Mouse (Mus musculus): ENCODE results near the gene Cdipt.

Cdipt gene

DNA sequence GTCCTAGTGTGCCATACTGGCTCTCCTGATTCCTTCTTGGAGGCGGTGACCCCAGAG lies at the start of gene Cdipt:
Gene Cdipt, plus strand, starts transcription at position 22 of the 57 bp plus-strand sequence.
- DNase-seq: no peak

DNA sequence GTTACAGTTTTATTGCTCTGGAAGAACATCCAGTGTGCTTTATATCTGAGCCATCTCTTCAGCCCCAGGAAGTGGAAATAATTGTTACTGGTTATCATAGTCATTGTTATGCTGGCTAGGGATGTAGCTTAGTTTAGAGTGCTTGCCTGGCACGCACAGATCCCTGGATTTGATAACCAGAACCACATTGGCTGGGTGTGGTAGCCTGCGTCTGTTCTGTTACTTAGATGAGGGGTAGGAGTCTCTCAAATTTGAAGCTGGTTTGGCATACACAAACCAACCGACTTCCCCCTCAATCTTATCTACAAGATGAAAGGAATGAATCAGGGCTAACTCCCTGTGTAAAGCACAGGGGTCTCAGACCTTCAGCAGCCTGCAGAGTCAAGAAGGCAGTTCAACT lies 49.4 kb upstream of the Cdipt start:
- peak; percentile 19 for DNase-seq

DNA sequence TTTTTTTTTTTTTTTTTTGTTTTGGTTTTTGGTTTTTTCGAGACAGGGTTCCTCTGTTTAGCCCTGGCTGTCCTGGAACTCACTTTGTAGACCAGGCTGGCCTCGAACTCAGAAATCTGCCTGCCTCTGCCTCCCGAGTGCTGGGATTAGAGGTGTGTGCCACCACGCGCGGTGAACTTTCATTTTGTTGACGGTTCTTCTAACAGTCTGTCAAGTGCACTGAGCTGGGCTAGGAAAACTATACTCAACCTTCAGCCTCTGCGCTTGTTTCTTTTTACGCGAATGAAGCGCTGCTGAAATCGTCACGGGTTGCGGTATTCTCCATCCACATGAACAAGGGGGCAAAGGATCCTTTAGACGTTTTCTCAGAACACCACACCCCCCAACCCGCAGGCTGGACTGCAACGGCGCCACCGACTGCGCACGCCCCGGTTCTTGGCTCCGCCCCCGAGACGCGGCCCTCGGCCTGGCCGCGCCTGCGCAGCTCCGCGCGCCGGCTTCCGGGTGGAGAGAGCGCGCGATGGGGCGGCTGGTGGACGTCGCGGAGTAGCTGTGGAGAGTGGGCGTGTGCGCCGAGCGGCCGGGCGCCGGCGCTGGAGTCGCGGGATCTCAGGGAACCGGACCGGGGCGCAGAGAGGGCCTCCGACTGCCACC lies 47.2 kb upstream of the Cdipt start, which contains the start of gene Kctd13:
Gene Kctd13, plus strand, starts transcription at position 496 of the 654 bp plus-strand sequence.
- DNase-seq: peak; percentile 93

DNA sequence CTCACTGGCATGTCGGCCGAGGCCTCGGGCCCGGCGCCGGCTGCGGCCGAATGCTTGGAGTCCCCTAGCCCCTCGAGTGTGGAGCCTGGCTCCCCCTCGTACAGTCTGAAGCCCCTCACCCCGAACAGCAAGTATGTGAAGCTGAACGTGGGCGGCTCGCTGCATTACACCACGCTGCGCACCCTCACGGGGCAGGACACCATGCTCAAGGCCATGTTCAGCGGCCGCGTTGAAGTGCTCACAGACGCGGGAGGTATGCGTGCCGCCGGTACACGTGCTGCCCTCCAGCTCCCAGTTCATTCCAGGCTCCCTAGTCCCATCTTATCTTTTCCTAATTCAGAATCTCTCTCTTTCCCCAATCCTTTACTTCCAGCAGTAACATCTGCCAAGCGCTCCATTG lies 46.7 kb upstream of the Cdipt start:
- DNase-seq: peak; percentile 23

DNA sequence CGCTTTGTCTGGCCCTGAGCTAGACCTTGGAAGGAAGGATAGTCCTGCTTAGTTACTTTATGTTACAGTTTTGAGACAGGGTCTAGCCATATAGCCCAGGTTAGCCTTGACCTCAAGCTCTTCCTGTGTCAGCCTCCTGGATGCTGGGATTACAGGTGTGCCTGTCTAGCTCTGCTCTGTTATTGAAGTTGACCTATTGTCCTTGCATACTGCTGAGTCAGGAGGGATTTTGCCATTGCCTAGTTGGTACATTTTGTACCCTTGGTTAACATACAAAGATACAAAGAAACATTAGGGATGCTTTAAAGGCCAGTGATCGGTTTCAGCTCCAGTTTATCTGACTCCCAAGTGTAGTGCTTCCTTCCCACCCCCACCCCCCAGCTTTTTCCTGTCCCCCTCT lies 43.1 kb upstream of the Cdipt start:
- no peak for DNase-seq

DNA sequence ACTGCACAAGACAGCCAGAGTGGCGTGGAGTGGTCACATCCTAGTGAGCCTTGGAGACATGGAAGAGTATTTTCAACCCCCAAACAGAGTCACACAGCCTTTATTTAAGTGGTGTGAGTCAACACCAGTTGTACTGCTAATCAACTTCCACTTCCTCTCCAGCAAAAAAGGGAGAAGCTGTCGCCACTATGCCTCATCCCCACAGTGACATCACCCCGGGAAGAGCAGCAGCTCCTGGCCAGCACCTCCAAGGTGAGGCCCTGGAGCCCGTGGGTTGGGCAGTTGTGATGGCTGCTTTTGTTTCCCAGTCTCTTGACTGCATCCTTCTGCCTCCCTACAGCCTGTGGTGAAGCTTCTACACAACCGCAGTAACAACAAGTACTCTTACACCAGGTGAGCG lies 34.5 kb upstream of the Cdipt start:
- no peak for DNase-seq

DNA sequence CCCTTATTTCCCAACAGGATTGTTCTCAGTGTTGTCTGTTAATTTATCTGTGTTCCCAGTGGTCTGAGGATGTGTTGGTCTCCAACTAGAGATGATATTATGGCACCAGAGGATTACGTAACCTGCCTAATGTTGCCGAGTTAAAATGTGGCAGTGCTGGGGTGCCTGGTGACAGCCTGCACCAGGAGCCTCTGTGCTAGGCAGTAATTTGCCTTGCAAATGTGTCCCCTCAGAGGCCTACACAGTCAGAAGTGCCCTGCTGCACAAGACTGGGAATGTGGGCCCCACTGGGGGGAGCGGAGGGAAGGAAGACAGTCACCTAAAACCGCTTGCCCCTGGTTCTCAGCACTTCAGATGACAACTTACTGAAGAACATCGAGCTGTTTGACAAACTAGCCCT lies 33.9 kb upstream of the Cdipt start:
- DNase-seq: no peak

DNA sequence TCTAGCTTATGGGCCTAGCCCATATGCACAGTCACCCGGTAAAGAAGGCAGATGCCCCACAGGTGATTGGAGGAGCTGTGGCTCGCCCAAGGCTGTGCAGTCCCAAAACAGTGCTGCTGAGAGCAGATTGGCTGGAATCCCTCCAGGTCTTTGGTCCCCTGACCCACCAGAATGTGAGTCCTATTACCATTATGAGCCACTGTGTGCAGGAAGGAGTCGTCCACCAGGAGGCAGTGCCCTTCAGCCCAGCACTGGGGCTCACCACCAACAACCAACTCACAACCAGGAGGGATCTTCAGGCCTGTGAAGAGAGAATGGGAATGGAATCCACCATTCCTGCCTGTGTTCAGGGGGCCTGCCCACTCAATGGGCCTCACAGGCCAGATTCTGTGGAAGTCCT lies 29.2 kb upstream of the Cdipt start:
- peak; percentile 42 for DNase-seq

DNA sequence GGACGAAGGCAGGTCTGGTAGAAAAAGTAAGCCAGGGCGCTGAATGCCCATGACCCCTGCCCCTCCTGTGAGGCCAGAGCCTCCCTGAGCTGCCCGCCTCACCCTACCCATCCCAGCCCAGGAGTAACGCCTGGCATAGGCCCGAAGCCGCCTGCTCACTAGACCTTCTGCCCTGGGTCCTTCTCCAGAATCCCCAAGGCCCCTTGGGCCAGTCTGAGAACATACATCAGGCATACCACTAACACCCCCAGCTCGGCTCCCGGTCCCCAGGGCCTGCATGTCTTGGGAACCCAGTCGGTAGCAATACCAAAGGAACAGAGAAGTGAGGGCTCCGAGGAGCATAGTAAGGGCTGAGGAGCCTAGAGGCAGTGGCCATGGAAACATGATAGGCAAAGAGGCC lies 27.1 kb upstream of the Cdipt start:
- DNase-seq: no peak

DNA sequence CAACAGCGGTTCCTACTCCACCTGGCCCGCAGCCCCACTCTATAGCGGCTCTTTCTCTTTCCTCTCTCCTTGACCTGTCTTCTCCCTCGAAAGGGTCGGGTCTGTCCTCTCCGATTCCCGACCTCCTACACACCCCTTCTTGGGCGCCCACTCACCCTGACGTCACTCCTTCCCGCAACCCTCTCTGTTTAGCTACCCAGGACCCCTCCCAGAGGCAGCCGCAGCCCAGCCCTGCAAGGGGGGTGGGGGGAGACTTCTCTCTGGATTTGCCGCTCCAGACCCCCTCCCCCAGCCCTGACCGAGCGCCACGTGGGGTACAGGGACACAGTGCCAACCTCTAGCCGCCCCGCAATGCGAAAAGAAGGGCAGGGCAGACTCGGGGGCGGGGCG lies 26.3 kb upstream of the Cdipt start, which contains the start of gene Asphd1:
Gene Asphd1, minus strand, starts transcription at position 180 of the 390 bp plus-strand sequence.
- DNase-seq: no peak

DNA sequence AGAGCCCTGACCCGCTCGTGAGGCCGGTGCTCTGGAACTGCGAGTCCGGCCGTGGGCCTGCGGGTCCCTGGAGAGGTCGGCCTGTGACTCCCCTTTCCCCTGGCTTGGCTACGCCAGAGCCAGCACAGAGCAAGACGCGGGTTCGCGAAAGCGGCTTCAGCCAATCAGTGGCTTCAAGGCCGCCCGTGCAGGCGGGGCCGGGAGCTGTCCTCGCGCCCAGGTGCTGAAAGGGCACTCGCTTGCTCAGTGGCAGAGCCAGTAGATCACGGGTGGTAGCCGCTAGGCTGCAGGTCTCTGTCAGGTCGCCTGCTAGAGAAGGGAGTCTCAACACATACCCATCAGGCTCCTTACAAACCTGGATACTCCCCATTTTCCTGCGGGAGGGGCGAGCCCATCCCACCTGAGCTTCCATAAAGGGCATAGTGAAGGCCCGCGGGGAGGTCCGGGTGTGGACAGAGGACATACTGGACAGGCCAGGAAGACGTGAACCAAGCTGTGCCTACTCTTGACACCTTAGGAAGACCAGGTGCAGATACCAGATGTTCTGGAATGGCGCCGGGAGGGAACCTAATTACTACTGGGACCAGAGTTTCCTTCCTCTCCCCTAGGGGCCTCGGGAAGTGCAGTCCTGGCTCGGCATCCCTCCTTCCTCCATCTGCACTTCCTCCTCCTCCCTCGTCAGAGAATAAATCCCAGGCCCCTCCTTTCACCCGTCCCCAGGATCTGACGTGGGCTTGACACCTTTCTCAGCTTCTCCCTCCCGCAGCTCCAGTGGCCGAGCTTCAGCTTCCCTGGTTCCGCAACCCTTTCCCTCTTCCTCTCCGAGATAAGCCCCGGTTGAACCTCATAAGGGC lies 25.7 kb upstream of the Cdipt start, which contains the start of gene Sez6l2:
Gene Sez6l2, plus strand, starts transcription at position 771 of the 854 bp plus-strand sequence.
- DNase-seq: peak; percentile 89

DNA sequence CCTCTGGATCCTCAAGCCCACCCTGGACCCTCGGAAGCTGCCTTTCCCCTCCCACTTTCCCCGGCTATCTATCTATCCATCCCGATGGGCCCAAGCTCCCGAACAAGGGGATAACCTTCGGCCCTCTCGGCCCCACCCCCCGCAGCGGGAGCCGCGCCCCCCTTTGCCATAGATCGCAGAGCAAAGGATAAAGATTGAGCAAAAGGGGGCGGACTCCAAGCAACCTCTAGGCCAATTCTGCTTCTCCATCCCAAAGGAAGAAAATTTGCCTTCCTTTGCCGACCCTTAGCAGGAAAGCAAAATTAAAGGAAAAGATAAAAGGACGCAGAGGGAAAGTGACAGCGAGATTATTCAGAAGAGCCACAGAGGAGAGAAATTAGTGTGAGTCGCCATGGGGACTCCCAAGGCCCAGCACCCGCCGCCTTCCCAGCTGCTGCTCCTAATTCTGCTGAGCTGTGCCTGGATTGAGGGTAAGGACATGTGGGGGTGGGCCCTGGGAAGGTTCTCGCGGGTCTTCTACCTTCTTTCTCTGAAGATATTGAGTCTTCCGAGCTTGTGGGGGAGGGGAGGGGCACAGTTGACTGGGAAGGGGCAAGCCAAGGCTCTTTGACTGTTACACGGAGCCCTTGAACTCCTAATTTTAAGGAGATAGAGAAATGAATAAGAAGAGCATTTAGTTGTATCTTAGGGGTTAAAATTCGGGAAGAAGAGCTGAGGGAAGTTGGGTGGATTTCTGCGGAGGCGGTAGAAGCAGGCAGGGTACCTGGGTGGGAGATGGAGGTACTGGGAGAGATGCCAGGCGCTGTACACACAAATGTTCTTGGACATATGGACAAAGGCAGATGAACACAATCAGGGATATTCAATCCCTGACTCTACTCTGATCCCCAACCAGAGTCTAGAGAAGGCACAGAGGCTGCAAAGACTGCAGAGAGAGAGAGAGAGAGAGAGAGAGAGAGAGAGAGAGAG lies 24.8 kb upstream of the Cdipt start:
- DNase-seq: no peak

DNA sequence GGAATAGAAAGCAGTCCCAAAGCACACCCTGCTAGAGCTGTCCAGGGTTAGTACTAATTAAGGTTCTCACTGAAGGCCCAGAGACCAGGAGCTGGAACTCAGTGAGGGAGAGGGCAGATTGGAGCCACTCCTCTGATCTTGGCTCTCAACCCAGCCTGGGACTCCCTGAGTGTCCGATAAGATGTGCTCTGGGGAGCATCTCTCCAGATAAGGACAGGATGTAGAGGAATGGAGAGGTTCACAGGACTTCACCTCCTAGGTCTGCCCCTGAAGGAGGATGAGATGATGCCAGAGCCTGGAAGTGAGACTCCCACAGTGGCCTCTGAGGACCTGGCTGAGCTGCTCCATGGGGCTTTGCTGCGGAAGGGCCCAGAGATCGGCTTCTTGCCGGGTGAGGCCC lies 24.0 kb upstream of the Cdipt start:
- no peak for DNase-seq

DNA sequence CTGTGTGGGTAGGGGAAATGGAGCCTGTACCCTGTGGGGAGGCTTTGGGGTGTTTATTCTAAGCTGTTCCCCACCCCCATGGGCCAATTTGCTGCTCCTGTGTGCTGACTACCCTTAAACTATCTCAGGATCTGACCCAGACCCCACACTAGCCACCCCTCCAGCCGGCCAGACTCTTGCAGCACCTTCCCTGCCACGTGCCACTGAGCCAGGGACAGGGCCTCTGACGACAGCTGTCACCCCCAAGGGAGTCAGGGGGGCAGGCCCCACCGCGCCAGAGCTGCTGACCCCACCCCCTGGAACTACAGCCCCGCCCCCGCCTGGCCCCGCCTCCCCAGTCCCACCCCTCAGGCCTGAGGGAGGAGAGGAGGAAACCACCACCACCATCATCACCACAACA lies 23.1 kb upstream of the Cdipt start:
- no peak for DNase-seq

DNA sequence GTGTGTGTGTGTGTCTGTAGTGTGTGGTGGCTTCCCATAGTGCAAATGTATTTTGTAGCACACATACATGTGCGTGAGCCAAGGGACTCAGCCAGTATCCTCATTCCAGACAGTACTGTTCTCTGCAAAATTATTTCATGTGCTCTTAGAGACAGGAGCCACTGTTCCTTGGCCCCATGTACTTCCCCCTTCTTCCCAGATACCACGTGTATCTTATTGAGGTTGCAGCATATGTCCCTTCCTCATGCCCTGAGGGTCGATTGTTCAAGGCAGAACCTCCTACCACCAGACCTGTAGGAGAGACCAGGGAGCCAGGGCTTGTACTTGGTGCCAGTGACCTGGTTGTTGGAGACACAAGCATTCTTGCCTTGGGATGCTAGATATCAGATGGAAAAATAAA lies 20.6 kb upstream of the Cdipt start:
- DNase-seq: no peak

DNA sequence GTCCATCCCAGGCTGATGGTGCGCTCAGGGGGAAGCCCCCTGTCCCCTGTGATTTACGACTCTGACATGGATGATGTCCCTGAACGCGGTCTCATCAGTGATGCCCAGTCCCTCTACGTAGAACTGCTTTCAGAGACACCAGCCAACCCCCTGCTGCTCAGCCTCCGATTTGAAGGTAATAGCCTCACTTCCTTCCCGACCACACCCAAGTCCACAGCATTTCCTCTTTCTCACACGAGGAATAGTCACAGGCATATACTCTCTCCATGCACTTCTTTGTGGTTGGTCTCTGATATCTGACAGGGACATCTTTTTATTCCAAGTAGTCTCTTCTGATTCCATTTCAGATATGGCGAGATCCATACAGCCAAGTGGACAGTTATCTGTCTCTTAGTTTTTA lies 15.9 kb upstream of the Cdipt start:
- no peak for DNase-seq

DNA sequence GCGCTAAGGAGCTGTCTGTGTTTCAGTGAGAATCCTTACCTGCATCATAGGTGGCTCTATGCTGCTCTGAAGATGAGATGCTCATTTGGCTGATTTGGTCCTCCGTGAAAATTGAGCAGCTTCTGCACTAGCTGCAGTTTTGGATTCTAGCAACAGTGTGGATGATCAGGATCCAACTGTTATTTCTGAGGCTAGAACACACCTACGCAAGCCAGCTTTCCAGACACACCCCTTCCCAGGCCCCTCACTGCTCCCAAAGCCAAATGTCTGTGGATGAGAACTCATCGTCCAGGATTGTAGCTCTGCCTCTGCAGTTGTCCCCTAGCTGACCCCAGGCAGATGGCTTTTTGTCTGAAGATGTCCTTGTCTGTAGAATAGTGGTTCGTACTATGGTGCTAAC lies 14.6 kb upstream of the Cdipt start:
- no peak for DNase-seq

DNA sequence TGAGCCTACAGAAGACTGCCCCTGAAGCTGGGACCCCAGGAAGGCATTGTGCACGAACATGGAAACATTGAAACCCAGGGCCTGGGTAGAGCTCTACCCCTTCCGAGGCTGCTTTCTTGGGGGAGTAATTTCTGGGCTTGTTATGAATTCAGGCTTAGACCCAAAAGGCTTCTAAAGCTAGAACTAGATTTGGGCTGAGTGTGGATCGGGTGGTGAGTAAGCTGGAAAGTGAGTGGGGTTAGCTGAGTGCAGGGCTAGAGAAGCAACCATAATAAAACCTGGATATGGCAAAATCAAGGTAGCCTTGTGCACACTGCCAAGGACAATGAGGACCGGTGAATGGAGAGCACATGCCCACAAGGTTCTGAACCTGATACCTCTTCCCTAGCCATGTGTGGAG lies 13.7 kb upstream of the Cdipt start:
- DNase-seq: no peak

DNA sequence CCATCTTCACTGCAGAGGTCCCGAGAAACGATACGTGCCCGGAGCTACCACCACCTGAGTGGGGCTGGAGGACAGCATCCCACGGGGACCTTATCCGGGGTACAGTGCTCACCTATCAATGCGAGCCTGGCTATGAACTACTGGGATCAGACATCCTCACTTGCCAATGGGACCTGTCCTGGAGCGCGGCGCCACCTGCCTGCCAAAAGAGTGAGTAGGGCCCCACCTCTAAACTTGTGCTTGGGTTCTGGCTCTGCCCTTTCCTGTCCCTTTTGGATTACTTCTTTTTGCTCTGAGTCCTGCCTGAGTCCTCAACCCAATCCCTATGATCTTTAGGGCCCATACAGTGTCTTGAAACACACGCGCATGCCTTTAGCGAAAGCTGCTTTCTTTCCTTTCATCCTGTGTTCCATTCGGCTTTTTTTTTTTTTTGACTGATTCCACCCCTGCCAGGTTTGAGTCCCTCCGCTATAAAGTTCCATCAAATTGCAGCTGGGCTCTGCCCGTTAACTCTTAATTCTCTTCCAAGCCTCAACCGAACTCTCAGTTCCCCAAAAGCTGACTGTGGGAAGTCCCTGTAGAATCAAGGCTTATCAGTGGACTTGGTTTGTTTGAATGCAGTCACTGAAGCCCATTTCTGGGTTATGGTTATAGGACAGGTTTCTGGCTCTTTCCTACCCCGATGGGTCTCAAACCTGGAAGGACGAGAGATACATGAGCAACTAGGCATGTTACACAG lies 12.0 kb upstream of the Cdipt start:
- DNase-seq: peak; percentile 73

DNA sequence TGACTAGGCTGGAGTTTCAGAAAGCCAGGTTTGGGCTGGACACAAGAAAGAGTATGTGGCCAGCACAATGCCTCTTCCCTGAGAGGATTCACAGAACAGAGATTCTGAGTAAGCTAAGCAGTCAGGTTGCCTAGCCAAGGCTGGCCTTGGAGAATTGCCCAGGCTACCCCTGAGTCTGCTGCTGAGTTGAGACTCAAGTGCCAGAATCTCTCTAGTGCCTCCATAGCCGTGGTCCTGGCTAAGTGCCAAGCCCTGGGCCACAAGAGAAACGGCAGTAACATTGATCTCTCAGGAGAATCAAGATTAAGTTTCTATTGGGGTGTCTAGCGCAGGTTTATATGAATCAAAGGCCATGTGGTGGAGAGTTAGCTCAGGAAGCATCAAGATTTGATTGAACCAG lies 10.1 kb upstream of the Cdipt start:
- DNase-seq: no peak

DNA sequence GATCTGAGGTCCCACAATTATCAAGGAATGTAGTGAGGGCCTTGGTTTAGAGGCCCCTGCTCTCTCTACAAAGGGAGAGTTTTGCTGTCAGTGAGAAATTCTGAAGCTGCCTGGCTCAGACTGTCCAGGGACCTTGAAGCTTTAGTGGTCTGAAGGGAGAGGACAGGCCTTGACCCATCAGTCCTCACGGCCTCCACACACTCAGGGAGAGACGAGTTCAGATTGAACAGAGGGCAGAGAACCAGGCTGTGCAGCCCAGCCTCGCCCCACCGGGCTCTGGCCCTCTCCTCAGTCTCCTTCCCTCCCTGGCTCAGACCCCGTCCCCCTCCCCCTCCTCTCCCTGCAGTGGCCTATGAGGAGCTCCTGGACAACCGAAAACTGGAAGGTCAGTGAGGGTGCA lies 8.4 kb upstream of the Cdipt start:
- no peak for DNase-seq

DNA sequence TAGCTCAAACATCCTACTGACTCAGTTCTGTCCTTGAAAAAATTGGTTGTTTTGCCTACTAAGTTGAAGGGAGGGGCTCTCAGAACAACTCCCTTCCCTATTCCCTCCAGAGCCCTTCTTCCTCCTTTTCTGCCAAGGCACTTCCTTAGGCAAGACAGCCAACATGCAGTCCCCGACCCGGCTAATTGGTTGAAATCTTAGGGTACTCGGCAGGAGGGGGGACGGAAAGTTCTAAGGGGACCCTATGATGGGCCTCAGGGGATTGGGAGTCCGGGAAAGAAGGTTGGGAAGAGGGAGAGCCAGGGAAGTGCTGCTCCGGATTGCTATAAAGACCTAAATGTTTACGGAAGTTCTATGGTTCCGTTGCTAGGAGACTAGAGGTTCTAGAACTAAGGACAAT lies 221 bp upstream of the Cdipt start:
- DNase-seq: peak; percentile 28
